Mouse (Mus musculus): ENCODE measurements around the gene Tenm2. TPM values are rescaled to one million over a fixed set of nuclear protein-coding genes. Genes with fewer than 3 reads are reported as not detected.
A peak's percentile ranks its signal among the peaks of the same experiment; 100 is the strongest.

Tenm2 gene
- polyA plus RNA-seq, 1 experiment from 2014 or later, result 1.5 TPM

- Histone ChIP-seq H3K4me1 (ENCODE audit: control insufficient read depth, insufficient read depth, low read length) (peaks cover 2% of the 10 kb centered on the region; the same call in 1 of the 2 replicates), H3K4me3 (ENCODE audit: low read depth, low read length) (no peak overlapping the region), H3K27me3 (ENCODE audit: control insufficient read depth, insufficient read depth, low read length) (peaks cover 14% of the 10 kb centered on the region; the same call in 1 of the 2 replicates), H3K4me2 (ENCODE audit: low read depth, low read length) (no peak overlapping the region), H3K27ac (replicated peaks; ENCODE audit: low read depth, low read length) (no peak overlapping the region), H3K9ac (replicated peaks; ENCODE audit: low read length) (no peak overlapping the region), H3K9me3 (replicated peaks; ENCODE audit: control insufficient read depth, low read length) (no peaks in the 10 kb centered on the region), H3K36me3 (replicated peaks; ENCODE audit: control insufficient read depth, insufficient read depth, low read depth, low read length) (no peaks in the 10 kb centered on the region)
- DNase-seq (ENCODE audit: low spot score) (peak; percentile 46), ATAC-seq (replicated peaks; ENCODE audit: insufficient number of reproducible peaks, low FRiP score, low TSS enrichment, low read depth) (no peak)
- 25% methylated on average over 6 of the region's 6 CpGs for WGBS
Measured at GRCm38 (mm10) chr11:35976482-35976881, 1259.3 kb downstream of the Tenm2 start.

- peaks cover 2% of the 10 kb centered on the region; the same call in 1 of the 2 replicates for H3K4me1 ChIP-seq (ENCODE audit: control insufficient read depth, insufficient read depth, low read length)
- peaks cover 9% of the 10 kb centered on the region; the same call in 1 of the 2 replicates for H3K27me3 ChIP-seq (ENCODE audit: control insufficient read depth, insufficient read depth, low read length)
- H3K4me3 ChIP-seq (ENCODE audit: low read depth, low read length), result no peak overlapping the region
- ATAC-seq (replicated peaks; ENCODE audit: insufficient number of reproducible peaks, low FRiP score, low TSS enrichment, low read depth) (no peak), DNase-seq (ENCODE audit: low spot score) (no peak)
- H3K27ac ChIP-seq (replicated peaks; ENCODE audit: low read depth, low read length), result no peak overlapping the region
- H3K4me2 ChIP-seq (ENCODE audit: low read depth, low read length), result no peak overlapping the region
- H3K9ac ChIP-seq (replicated peaks; ENCODE audit: low read length), result no peak overlapping the region
- 78% methylated on average over 6 of the region's 6 CpGs for WGBS
- H3K36me3 ChIP-seq (replicated peaks; ENCODE audit: control insufficient read depth, insufficient read depth, low read depth, low read length), result no peaks in the 10 kb centered on the region
- H3K9me3 ChIP-seq (replicated peaks; ENCODE audit: control insufficient read depth, low read length), result no peaks in the 10 kb centered on the region
Measured at GRCm38 (mm10) chr11:35974632-35975450, 1260.9 kb downstream of the Tenm2 start.

GRCm38 (mm10) chr11:35973135-35973534, 1262.6 kb downstream of the Tenm2 start:
- Histone ChIP-seq H3K27ac (replicated peaks; ENCODE audit: low read depth, low read length) (no peak overlapping the region), H3K27me3 (ENCODE audit: control insufficient read depth, insufficient read depth, low read length) (no peaks in the 10 kb centered on the region), H3K4me1 (ENCODE audit: control insufficient read depth, insufficient read depth, low read length) (no peaks in the 10 kb centered on the region), H3K9me3 (replicated peaks; ENCODE audit: control insufficient read depth, low read length) (no peaks in the 10 kb centered on the region), H3K36me3 (replicated peaks; ENCODE audit: control insufficient read depth, insufficient read depth, low read depth, low read length) (no peaks in the 10 kb centered on the region), H3K4me2 (ENCODE audit: low read depth, low read length) (no peak overlapping the region), H3K4me3 (ENCODE audit: low read depth, low read length) (no peak overlapping the region), H3K9ac (replicated peaks; ENCODE audit: low read length) (no peak overlapping the region)
- 44% methylated on average over 7 of the region's 7 CpGs for WGBS
- ATAC-seq (replicated peaks; ENCODE audit: insufficient number of reproducible peaks, low FRiP score, low TSS enrichment, low read depth) (no peak), DNase-seq (ENCODE audit: low spot score) (no peak)

GRCm38 (mm10) chr11:35972270-35972931, 1263.4 kb downstream of the Tenm2 start:
- H3K4me3 ChIP-seq (ENCODE audit: low read depth, low read length), result no peak overlapping the region

GRCm38 (mm10) chr11:35970806-35971705, 1264.7 kb downstream of the Tenm2 start:
- H3K4me1 ChIP-seq (ENCODE audit: control insufficient read depth, insufficient read depth, low read length), result no peaks in the 10 kb centered on the region
- no peaks in the 10 kb centered on the region for H3K27me3 ChIP-seq (ENCODE audit: control insufficient read depth, insufficient read depth, low read length)
- H3K4me2 ChIP-seq (ENCODE audit: low read depth, low read length), result no peak overlapping the region
- WGBS, result 91% methylated on average over 19 of the region's 19 CpGs
- no peak overlapping the region for H3K27ac ChIP-seq (replicated peaks; ENCODE audit: low read depth, low read length)
- no peaks in the 10 kb centered on the region for H3K9me3 ChIP-seq (replicated peaks; ENCODE audit: control insufficient read depth, low read length)
- H3K4me3 ChIP-seq (ENCODE audit: low read depth, low read length), result no peak overlapping the region
- H3K9ac ChIP-seq (replicated peaks; ENCODE audit: low read length), result no peak overlapping the region
- no peaks in the 10 kb centered on the region for H3K36me3 ChIP-seq (replicated peaks; ENCODE audit: control insufficient read depth, insufficient read depth, low read depth, low read length)
- ATAC-seq (replicated peaks; ENCODE audit: insufficient number of reproducible peaks, low FRiP score, low TSS enrichment, low read depth) (no peak), DNase-seq (ENCODE audit: low spot score) (no peak)

More at GRCm38 (mm10) chr11:35972270-35972931, 1263.4 kb downstream of the Tenm2 start:
- Histone ChIP-seq H3K27me3 (ENCODE audit: control insufficient read depth, insufficient read depth, low read length) (no peaks in the 10 kb centered on the region), H3K27ac (replicated peaks; ENCODE audit: low read depth, low read length) (no peak overlapping the region), H3K9ac (replicated peaks; ENCODE audit: low read length) (no peak overlapping the region), H3K36me3 (replicated peaks; ENCODE audit: control insufficient read depth, insufficient read depth, low read depth, low read length) (no peaks in the 10 kb centered on the region), H3K4me2 (ENCODE audit: low read depth, low read length) (no peak overlapping the region), H3K4me1 (ENCODE audit: control insufficient read depth, insufficient read depth, low read length) (no peaks in the 10 kb centered on the region), H3K9me3 (replicated peaks; ENCODE audit: control insufficient read depth, low read length) (no peaks in the 10 kb centered on the region)
- ATAC-seq (replicated peaks; ENCODE audit: insufficient number of reproducible peaks, low FRiP score, low TSS enrichment, low read depth) (no peak), DNase-seq (ENCODE audit: low spot score) (peak; percentile 13)
- WGBS, result 13% methylated on average over 6 of the region's 6 CpGs

GRCm38 (mm10) chr11:35968291-35968690, 1267.5 kb downstream of the Tenm2 start:
- ATAC-seq (replicated peaks; ENCODE audit: insufficient number of reproducible peaks, low FRiP score, low TSS enrichment, low read depth), result no peak

GRCm38 (mm10) chr11:35963981-35964549, 1271.7 kb downstream of the Tenm2 start:
- no peak overlapping the region for H3K27ac ChIP-seq (replicated peaks; ENCODE audit: low read depth, low read length)
- WGBS, result 79% methylated on average over 9 of the region's 9 CpGs

More at GRCm38 (mm10) chr11:35968291-35968690, 1267.5 kb downstream of the Tenm2 start:
- no peak overlapping the region for H3K27ac ChIP-seq (replicated peaks; ENCODE audit: low read depth, low read length)
- no peaks in the 10 kb centered on the region for H3K36me3 ChIP-seq (replicated peaks; ENCODE audit: control insufficient read depth, insufficient read depth, low read depth, low read length)
- H3K9me3 ChIP-seq (replicated peaks; ENCODE audit: control insufficient read depth, low read length), result no peaks in the 10 kb centered on the region
- no peak overlapping the region for H3K9ac ChIP-seq (replicated peaks; ENCODE audit: low read length)
- no peak overlapping the region for H3K4me2 ChIP-seq (ENCODE audit: low read depth, low read length)
- 83% methylated on average over 10 of the region's 10 CpGs for WGBS
- H3K4me1 ChIP-seq (ENCODE audit: control insufficient read depth, insufficient read depth, low read length), result no peaks in the 10 kb centered on the region; the same call in 1 of the 2 replicates
- H3K4me3 ChIP-seq (ENCODE audit: low read depth, low read length), result no peak overlapping the region
- H3K27me3 ChIP-seq (ENCODE audit: control insufficient read depth, insufficient read depth, low read length), result no peaks in the 10 kb centered on the region
- no peak for DNase-seq (ENCODE audit: low spot score)

More at GRCm38 (mm10) chr11:35963981-35964549, 1271.7 kb downstream of the Tenm2 start:
- no peaks in the 10 kb centered on the region for H3K9me3 ChIP-seq (replicated peaks; ENCODE audit: control insufficient read depth, low read length)
- DNase-seq (ENCODE audit: low spot score) (no peak), ATAC-seq (replicated peaks; ENCODE audit: insufficient number of reproducible peaks, low FRiP score, low TSS enrichment, low read depth) (no peak)
- H3K36me3 ChIP-seq (replicated peaks; ENCODE audit: control insufficient read depth, insufficient read depth, low read depth, low read length), result no peaks in the 10 kb centered on the region
- H3K4me2 ChIP-seq (ENCODE audit: low read depth, low read length), result no peak overlapping the region
- no peaks in the 10 kb centered on the region for H3K27me3 ChIP-seq (ENCODE audit: control insufficient read depth, insufficient read depth, low read length)
- H3K9ac ChIP-seq (replicated peaks; ENCODE audit: low read length), result no peak overlapping the region
- H3K4me3 ChIP-seq (ENCODE audit: low read depth, low read length), result no peak overlapping the region
- H3K4me1 ChIP-seq (ENCODE audit: control insufficient read depth, insufficient read depth, low read length), result no peaks in the 10 kb centered on the region; the same call in 1 of the 2 replicates
